In genomic region chr1:69591328-69591801, GRCm38 (mm10) we compare ENCODE assay signal across 8 mouse cellular contexts.
DNase-seq lines count a peak whose midpoint lies in the region; TF ChIP-seq lines count a peak whose summit lies in the region.

No protein-coding gene starts in this region.

- no peak for TF ChIP-seq CTCF in gastrocnemius, adult 2 months (IDR thresholded peaks at IDR 0.05)

- intact Hi-C loops in gastrocnemius, adult 2 months (cut with DNase I) = no loop called here
- intact Hi-C loops in gastrocnemius, postnatal 14 days (cut with DNase I; ENCODE audit: low total_unique reads) = no loop called here

- peak overlapping the region; percentile 26 for H3K4me3 ChIP-seq in gastrocnemius, adult 2 months

- H3K27ac ChIP-seq in gastrocnemius, adult 2 months = peak overlapping the region; percentile 49; the same call in 1 of the 2 replicates

- DNase-seq in gastrocnemius, adult 2 months = peak; percentile 32
- no peak for DNase-seq in gastrocnemius, postnatal 14 days
- peak; percentile 39 for DNase-seq in CD4-positive, CD25-positive, alpha-beta regulatory T cell, adult 2 months (ENCODE audit: low read depth, low spot score)
- peak; percentile 36 to 49 for DNase-seq in cerebellum, postnatal 14 days
- DNase-seq in heart, postnatal 4 days = peak; percentile 35
- DNase-seq in layer of hippocampus, adult 9-10 months (ENCODE audit: low spot score) = peak; percentile 4
- no peak for DNase-seq in B cell, adult 2 months
- no peak for DNase-seq in left cerebral cortex, adult 11 months (ENCODE audit: low spot score)

Comparison
In these comparisons a context has a peak if more than half of its experiments do, and no peak if none do; other contexts are left out.
1. DNase-seq: peak in gastrocnemius, adult 2 months (single experiment), CD4-positive, CD25-positive, alpha-beta regulatory T cell, adult 2 months (single experiment), cerebellum, postnatal 14 days (2 of 2), heart, postnatal 4 days (single experiment) and layer of hippocampus, adult 9-10 months (single experiment); none in gastrocnemius, postnatal 14 days (single experiment), B cell, adult 2 months (0 of 2) and left cerebral cortex, adult 11 months (single experiment).